Mouse (Mus musculus) spleen, adult 2 months (tissue): ENCODE results near the gene Rasd2. TPM values are rescaled to one million over a fixed set of nuclear protein-coding genes. Genes with fewer than 3 reads are reported as not detected.

ENCODE experiments used
- DNase-seq, 2 experiments: peaks; one replicate each; pipeline versions ENCODE4 v3.0.0 to v3.0.0-alpha.2; 2012 to 2021; ENCODE audit warnings: low spot score in 2 of 2, low read depth in 1 of 2
- H3K27ac ChIP-seq: fragments of 200-500 bp; 2 replicates; pipeline ENCODE4 v1.5.1; 2012; ENCODE audit warnings: low read length, inconsistent platforms; ENCODE audit not compliant: insufficient read depth
- H3K27me3 ChIP-seq: fragments of 200-500 bp; 2 replicates; pipeline ENCODE4 v1.6.1; 2012; ENCODE audit warnings: mild to moderate bottlenecking, moderate library complexity, low read length, inconsistent platforms; ENCODE audit not compliant: control insufficient read depth, insufficient read depth
- H3K36me3 ChIP-seq: fragments of 200-500 bp; 2 replicates; pipeline ENCODE4 v1.6.1; 2012; ENCODE audit warnings: mild to moderate bottlenecking, low read length, inconsistent platforms; ENCODE audit not compliant: control insufficient read depth, insufficient read depth
- H3K4me1 ChIP-seq: fragments of 200-500 bp; 2 replicates; pipeline ENCODE4 v1.6.1; 2011; ENCODE audit warnings: inconsistent platforms; ENCODE audit not compliant: control insufficient read depth, insufficient read depth, insufficient read length
- H3K4me3 ChIP-seq: fragments of 200-500 bp; 2 replicates; pipeline ENCODE4 v1.5.1; 2011; ENCODE audit warnings: mild to moderate bottlenecking, inconsistent platforms; ENCODE audit not compliant: insufficient read depth, insufficient read length; ENCODE audit errors: extremely low read depth
- CTCF ChIP-seq: fragments of 200-500 bp; IDR thresholded peaks from 2 replicates; pipeline ENCODE4 v1.5.1; 2011; ENCODE audit warnings: mild to moderate bottlenecking, inconsistent platforms; ENCODE audit not compliant: insufficient read depth, insufficient read length, insufficient replicate concordance; ENCODE audit errors: extremely low read depth
- POLR2A ChIP-seq: fragments of 200-500 bp; IDR thresholded peaks from 2 replicates; pipeline ENCODE4 v1.6.1; 2011; ENCODE audit warnings: low read depth, low read length, inconsistent platforms
- WGBS: fragments of 180-500 bp; shearing (Covaris S2); methylation state at CpG from one replicate; pipeline ENCODE4 v1.1.7; 2018; 5-methylcytosine and 5-hydroxymethylcytosine counted together
- polyA plus RNA-seq: library from polyadenylated mRNA; depleted of rRNA; stranded (reverse); fragments of >200 nt; gene quantifications from 2 replicates; pipeline ENCODE4 v1.2.3, GENCODE M21; 2012

The Rasd2 gene
- polyA plus RNA-seq, 1 experiment = 1.3 TPM

DNA sequence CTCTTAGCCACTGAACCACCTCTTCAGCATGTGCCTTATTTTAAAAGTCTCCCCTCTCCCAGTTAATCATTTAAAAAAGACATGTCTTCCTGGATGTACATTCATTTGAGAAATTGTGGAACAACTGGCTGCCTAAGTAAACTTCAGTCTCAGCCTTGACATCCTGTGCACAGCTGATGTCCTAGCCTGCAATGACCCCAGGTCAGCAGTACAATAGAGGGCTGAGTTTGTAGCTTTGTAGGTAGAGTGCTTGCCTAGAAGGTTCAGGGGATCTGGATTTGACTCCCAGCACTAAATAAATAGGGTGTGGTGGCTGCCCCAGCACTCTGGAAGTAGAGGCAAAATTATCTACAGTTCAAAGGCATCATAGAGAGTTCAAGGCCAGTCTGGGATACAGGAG is 15.4 kb upstream of the Rasd2 start:
- H3K4me1 ChIP-seq = no peaks in the 10 kb centered on the region
- H3K4me3 ChIP-seq = no peak overlapping the region
- no peak overlapping the region for H3K27ac ChIP-seq
- no peaks in the 10 kb centered on the region for H3K27me3 ChIP-seq
- no peaks in the 10 kb centered on the region for H3K36me3 ChIP-seq
- TF ChIP-seq POLR2A = no peak
- TF ChIP-seq CTCF = no peak
- DNase-seq = no peak

DNA sequence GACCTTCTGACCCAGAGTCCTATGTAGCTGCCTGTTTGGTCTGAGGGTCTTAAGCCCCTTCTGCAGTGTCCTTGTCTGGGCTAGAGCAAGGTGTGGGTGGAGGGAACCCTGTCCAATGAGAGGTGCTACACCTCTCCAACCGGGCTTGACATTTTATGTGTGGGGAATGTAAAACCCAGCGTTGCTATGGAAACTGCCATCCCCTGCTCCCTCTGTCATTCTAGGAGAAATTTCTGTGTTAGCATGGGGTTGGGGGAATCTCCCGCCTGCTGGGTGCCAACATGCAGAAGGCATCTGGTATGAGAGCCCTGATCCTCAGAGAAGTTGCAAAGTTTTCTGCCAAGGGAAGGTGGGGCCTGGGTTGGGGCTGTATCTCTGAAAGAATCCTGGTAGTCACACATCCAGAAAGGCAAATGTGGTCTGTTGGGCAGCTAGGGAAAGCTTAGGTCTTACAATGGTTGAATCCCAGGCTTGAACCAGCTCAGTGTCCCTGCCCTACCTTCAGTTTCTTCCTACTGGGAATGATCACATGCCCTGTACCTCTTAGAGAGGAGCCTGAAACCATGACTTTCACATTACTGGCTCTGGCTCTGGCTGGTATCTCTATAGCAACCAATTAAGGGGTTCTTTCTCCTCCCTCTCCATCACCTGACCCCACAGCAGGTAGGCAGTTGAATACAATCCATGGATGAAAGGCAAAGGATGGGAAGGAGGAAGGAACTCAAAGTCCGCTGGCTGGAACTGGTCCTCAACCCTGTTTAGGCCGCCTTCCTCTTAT is 14.6 kb upstream of the Rasd2 start:
- Histone ChIP-seq H3K4me1 (no peaks in the 10 kb centered on the region), H3K27ac (no peak overlapping the region), H3K36me3 (no peaks in the 10 kb centered on the region), H3K27me3 (no peaks in the 10 kb centered on the region), H3K4me3 (no peak overlapping the region)
- no peak for TF ChIP-seq POLR2A
- TF ChIP-seq CTCF = no peak
- WGBS = 74% methylated on average over 5 of the region's 5 CpGs
- no peak for DNase-seq

DNA sequence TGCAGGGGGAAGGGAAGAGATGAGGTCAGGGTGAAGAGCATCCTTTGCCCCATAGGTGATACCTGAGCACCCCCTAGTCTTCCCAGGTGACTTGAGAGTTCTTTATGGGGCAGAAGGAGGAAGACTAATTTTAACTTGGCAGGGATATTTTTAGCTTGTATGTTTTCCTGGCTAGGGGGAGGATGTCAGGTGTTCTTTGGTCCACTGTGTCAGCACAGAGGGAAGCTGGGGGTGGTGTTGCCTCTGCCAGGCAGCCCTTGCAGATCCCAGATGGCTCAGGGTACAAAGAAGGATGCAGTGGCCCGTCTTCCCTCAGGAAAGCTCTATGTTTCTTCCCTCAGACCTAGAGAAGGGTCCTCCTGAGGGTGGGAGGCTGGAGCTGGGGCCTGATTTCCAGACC is 13.8 kb upstream of the Rasd2 start:
- DNase-seq = no peak
- TF ChIP-seq POLR2A (no peak), CTCF (no peak)
- Histone ChIP-seq H3K4me1 (no peaks in the 10 kb centered on the region), H3K4me3 (no peak overlapping the region), H3K27ac (no peak overlapping the region), H3K36me3 (no peaks in the 10 kb centered on the region), H3K27me3 (no peaks in the 10 kb centered on the region)
- WGBS = 52% methylated on average over 1 of the region's 1 CpGs

DNA sequence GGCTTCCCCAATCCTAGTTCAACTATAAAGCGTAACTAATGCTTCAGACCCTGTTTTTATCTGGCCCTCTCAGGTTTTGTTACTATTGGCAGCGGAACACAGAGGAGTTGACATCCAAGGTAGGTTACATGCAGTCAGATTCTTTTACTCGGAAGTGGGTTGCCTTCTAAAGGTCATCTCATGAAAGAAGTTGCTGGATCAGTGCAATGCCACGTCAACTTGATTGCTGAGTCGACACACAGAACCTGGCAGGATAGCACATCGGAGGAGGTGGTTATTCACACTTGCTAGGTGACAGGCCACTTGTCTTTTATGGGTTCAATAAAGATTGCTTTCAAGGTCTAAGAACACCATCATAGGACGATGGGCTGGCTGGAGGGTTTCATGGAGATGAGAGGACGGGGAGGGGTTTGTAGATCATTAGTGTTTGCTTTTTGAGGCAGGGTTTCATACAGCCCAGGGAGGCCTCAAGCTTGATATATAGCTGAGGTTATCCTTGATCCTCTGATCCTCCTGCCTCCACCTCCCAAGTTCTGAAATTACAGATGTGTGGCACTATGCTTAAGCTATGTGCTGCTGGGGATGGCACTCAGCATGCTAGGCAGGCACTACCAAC is 11.6 kb upstream of the Rasd2 start:
- WGBS = 89% methylated on average over 8 of the region's 8 CpGs
- Histone ChIP-seq H3K4me3 (no peak overlapping the region), H3K27me3 (no peaks in the 10 kb centered on the region), H3K4me1 (no peaks in the 10 kb centered on the region), H3K27ac (no peak overlapping the region), H3K36me3 (no peaks in the 10 kb centered on the region)
- TF ChIP-seq POLR2A (no peak), CTCF (no peak)
- DNase-seq = no peak

DNA sequence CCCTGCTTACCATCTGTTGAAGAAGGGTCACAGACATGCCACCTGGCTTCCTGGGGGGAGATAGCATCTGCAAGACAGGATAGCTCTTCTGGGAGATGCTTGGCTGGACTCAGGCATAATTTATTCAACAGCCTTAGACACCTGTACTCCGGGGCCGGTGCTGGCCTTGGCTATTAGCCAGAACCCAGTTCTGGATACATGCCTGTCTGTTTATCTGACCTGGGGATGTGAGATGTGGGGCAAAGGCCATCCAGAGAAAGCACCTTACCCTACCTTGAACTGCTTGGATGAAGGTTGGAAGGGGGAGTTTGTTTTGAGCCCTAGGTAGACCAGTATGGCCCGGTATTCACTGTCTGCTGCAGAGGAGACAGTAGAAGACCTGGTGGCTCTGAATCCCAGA is 10.8 kb upstream of the Rasd2 start:
- TF ChIP-seq CTCF = no peak
- TF ChIP-seq POLR2A = no peak

DNA sequence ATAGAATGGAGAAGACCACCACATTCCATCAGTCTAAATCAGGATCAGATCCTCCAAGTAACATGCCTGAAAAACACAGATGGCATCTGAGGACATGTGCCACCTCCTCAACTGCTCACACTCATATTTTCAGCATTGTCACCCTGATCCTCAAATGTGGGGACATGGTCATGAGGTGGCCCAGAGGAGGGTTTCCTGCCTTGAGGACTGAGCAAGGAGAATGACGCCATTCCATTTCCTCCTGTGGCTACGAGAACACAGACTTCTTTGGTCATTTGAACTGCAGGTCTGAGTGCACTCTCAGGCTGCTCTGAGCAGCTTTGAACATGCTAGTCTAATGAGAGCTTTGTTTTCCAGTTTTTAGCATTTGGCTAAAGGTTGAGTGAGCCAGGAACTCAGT is 10.3 kb upstream of the Rasd2 start:
- Histone ChIP-seq H3K27ac (no peak overlapping the region), H3K4me1 (no peaks in the 10 kb centered on the region), H3K36me3 (no peaks in the 10 kb centered on the region), H3K27me3 (no peaks in the 10 kb centered on the region), H3K4me3 (no peak overlapping the region)
- 19% methylated on average over 2 of the region's 2 CpGs for WGBS
- TF ChIP-seq CTCF (no peak), POLR2A (no peak)
- no peak for DNase-seq

More for the DNA sequence above, 10.8 kb upstream of the Rasd2 start:
- Histone ChIP-seq H3K27ac (no peak overlapping the region), H3K27me3 (no peaks in the 10 kb centered on the region), H3K4me3 (no peak overlapping the region), H3K36me3 (no peaks in the 10 kb centered on the region), H3K4me1 (no peaks in the 10 kb centered on the region)
- 94% methylated on average over 3 of the region's 3 CpGs for WGBS
- DNase-seq = no peak
